Mouse (Mus musculus): Measurements from ENCODE around the gene Edc4. TPM values are rescaled to one million over a fixed set of nuclear protein-coding genes. Genes with fewer than 3 reads are reported as not detected.

The Edc4 gene
- polyA plus RNA-seq, 1 experiment = 55.8 TPM

DNA sequence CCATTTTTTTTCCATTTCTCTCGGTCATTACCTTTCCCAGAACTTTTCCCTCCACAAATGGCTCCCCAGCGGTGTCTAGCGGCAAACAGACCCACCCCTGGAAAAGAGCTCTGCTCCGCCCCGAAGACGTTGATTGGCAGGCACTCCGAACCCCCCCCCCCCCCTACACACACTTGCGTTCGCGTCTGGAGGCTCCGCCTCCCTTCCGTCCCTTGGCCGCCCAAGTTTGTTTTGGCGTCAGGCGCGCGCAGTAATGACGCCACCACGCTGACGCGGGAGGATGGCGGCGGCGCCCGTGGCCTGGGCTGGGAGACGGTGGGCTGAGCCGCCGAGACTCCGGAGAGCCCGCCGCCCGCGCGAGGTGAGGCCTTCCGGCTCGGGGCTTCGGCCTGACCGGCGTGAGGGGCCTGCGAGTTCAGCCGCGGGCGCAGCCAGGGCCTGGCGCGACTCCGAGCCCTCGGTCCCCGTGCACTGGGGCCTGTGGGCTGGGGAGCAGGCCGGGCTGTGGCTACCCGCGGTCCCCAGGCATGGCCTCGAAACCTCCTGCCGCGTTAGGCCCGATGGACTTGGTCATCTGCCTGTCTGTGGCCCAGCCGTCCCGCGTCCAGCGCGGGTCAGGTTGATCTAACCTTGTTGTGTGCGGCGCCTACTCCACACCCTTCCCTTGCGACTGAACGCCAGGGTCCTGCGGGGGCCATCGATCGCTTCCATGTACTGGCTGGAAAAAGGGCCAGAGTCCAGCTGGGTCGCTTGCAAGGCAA is 19.7 kb downstream of the Edc4 start, which contains the start of gene Pskh1:
Gene Pskh1 (plus strand): TSS at position 262 of the 761 bp plus-strand sequence.
- H3K27ac ChIP-seq (ENCODE audit: insufficient read depth, low read depth, low read length) = peak within 1 kb of the TSS; percentile 34
- WGBS = under 1% methylated on average over 68 of the region's 68 CpGs
- no peaks in the 10 kb centered on the region for H3K4me1 ChIP-seq (ENCODE audit: control insufficient read depth, insufficient read depth, insufficient read length, low read length)
- peak within 1 kb of the TSS; percentile 94 for H3K4me3 ChIP-seq (ENCODE audit: low read depth, low read length)
- no peaks in the 10 kb centered on the region for H3K27me3 ChIP-seq (ENCODE audit: control insufficient read depth, insufficient read depth, low read length)
- H3K36me3 ChIP-seq (ENCODE audit: control insufficient read depth, insufficient read depth, low read length) = peaks cover 2% of the 10 kb centered on the region; the same call in 1 of the 2 replicates
- TF ChIP-seq POLR2A (IDR thresholded peaks at IDR 0.05; ENCODE audit: low read depth, low read length) (peak; percentile 70), CTCF (IDR thresholded peaks at IDR 0.05; ENCODE audit: extremely low read depth, insufficient read length, insufficient replicate concordance, low read depth, low read length) (no peak)

DNA sequence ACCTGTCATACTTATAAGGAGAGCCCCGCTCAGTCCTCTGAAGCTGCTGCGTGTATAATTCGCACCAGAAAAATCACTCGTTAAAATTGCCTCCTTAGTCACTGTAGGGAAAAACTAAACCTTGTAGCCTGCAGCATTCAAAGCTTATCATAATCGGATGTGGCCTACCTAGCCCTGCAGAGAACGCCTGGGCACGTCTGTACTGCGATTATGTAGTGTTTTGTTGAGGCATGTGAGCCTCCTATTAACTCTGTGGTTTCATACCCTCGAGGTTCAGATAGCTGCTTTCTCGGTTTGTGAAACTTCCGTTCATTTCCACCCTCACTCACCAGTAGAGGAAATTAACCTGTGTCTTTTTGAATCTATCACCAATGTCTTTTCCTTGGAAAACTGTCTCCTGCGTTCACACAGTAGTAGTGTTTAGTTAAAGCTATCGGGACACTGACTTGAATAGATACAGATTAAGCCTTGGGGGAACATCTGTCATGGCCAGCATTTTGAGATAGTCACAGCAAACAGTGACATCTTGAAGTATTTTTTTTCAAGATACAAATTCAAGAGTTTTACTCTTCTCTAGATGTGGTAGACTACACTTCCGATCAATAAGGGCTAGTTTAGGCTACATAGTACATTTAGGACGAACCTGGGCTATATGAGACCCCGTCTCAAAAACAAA is 20.4 kb downstream of the Edc4 start:
- peaks cover 2% of the 10 kb centered on the region; the same call in 1 of the 2 replicates for H3K36me3 ChIP-seq (ENCODE audit: control insufficient read depth, insufficient read depth, low read length)
- peak overlapping the region; percentile 34; the same call in 1 of the 2 replicates for H3K27ac ChIP-seq (ENCODE audit: insufficient read depth, low read depth, low read length)
- 21% methylated on average over 16 of the region's 16 CpGs for WGBS
- H3K27me3 ChIP-seq (ENCODE audit: control insufficient read depth, insufficient read depth, low read length) = no peaks in the 10 kb centered on the region
- TF ChIP-seq CTCF (IDR thresholded peaks at IDR 0.05; ENCODE audit: extremely low read depth, insufficient read length, insufficient replicate concordance, low read depth, low read length) (no peak), POLR2A (IDR thresholded peaks at IDR 0.05; ENCODE audit: low read depth, low read length) (no peak)
- no peaks in the 10 kb centered on the region for H3K4me1 ChIP-seq (ENCODE audit: control insufficient read depth, insufficient read depth, insufficient read length, low read length)
- H3K4me3 ChIP-seq (ENCODE audit: low read depth, low read length) = peak overlapping the region; percentile 94

DNA sequence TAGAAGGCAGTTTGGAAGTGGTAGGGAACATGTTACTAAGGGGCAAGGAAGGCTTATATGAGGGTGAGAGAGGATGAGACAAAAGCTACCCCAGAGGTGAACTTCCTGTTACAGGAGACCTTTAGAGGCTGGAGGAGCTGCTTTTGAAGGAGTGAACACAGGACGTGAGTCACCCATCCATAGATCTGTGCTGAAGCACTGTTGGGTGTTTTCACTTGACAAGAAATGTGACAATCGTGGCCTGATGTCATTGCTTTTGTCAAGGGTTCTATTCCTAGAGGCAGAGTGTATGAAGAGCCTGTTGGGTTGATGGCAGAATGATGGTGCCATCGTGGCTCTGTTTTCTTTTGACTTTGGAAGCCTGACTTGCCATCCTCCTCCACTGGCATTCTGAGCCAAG is 38.7 kb downstream of the Edc4 start:
- Histone ChIP-seq H3K4me1 (ENCODE audit: control insufficient read depth, insufficient read depth, insufficient read length, low read length) (no peaks in the 10 kb centered on the region), H3K27me3 (ENCODE audit: control insufficient read depth, insufficient read depth, low read length) (no peaks in the 10 kb centered on the region), H3K4me3 (ENCODE audit: low read depth, low read length) (no peak overlapping the region), H3K36me3 (ENCODE audit: control insufficient read depth, insufficient read depth, low read length) (0 out of 2 replicates have a peak, but pooled peaks cover 3% of the 10 kb centered on the region), H3K27ac (ENCODE audit: insufficient read depth, low read depth, low read length) (no peak overlapping the region)
- TF ChIP-seq POLR2A (IDR thresholded peaks at IDR 0.05; ENCODE audit: low read depth, low read length) (no peak), CTCF (IDR thresholded peaks at IDR 0.05; ENCODE audit: extremely low read depth, insufficient read length, insufficient replicate concordance, low read depth, low read length) (no peak)
- 83% methylated on average over 3 of the region's 3 CpGs for WGBS

DNA sequence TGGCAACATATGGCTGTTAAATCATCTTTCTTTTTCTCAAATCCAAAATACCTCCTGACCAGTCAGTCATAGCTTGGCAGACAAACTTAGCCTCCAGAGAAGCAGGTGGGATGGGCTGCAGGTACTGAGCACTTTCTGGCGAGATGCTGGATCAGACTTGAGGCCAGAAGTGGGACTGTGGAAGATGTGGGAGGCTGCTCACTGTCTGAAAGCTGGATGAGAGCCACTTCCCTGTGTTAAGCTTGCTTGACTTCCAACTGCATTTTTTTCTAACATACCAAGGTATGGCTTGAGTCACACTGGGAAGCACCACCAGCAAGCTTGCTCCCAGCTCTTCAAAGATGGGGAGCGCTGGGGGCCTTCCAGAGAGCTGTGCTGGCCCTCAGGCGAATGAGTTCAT is 44.4 kb downstream of the Edc4 start:
- Histone ChIP-seq H3K27ac (ENCODE audit: insufficient read depth, low read depth, low read length) (no peak overlapping the region), H3K27me3 (ENCODE audit: control insufficient read depth, insufficient read depth, low read length) (no peaks in the 10 kb centered on the region; the same call in 1 of the 2 replicates), H3K4me1 (ENCODE audit: control insufficient read depth, insufficient read depth, insufficient read length, low read length) (no peaks in the 10 kb centered on the region), H3K4me3 (ENCODE audit: low read depth, low read length) (no peak overlapping the region), H3K36me3 (ENCODE audit: control insufficient read depth, insufficient read depth, low read length) (peaks cover 3% of the 10 kb centered on the region; the same call in 1 of the 2 replicates)
- TF ChIP-seq CTCF (IDR thresholded peaks at IDR 0.05; ENCODE audit: extremely low read depth, insufficient read length, insufficient replicate concordance, low read depth, low read length) = no peak
- no peak for TF ChIP-seq POLR2A (IDR thresholded peaks at IDR 0.05; ENCODE audit: low read depth, low read length)
- 88% methylated on average over 3 of the region's 3 CpGs for WGBS

DNA sequence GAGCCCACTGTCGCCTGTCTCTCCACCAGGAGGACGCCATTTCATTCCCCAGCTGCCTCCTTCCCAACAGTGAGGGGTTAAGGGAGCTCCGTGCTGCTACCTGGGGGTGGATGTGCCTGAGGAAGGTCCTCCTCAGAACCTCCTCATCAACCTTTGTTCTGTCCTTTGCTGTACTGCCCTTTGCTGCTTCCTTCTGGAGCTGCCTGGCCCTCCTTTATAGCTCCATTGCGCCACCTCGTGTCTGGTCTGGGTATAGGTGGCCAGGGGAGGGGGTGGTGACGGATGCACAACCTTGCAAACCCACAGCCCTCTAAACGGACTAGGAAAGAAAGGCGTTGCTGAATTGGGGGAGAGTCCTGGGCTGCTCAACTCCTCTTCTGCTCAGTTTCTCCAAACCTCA is 49.9 kb downstream of the Edc4 start:
- H3K27ac ChIP-seq (ENCODE audit: insufficient read depth, low read depth, low read length) = no peak overlapping the region
- H3K4me1 ChIP-seq (ENCODE audit: control insufficient read depth, insufficient read depth, insufficient read length, low read length) = 0 out of 2 replicates have a peak, but pooled peaks cover 3% of the 10 kb centered on the region
- peaks cover 16% of the 10 kb centered on the region for H3K36me3 ChIP-seq (ENCODE audit: control insufficient read depth, insufficient read depth, low read length)
- TF ChIP-seq CTCF (IDR thresholded peaks at IDR 0.05; ENCODE audit: extremely low read depth, insufficient read length, insufficient replicate concordance, low read depth, low read length) (peak; percentile 87; the same call in 1 of the 2 replicates), POLR2A (IDR thresholded peaks at IDR 0.05; ENCODE audit: low read depth, low read length) (no peak)
- 31% methylated on average over 8 of the region's 8 CpGs for WGBS
- H3K27me3 ChIP-seq (ENCODE audit: control insufficient read depth, insufficient read depth, low read length) = no peaks in the 10 kb centered on the region; the same call in 1 of the 2 replicates
- no peak overlapping the region for H3K4me3 ChIP-seq (ENCODE audit: low read depth, low read length)

DNA sequence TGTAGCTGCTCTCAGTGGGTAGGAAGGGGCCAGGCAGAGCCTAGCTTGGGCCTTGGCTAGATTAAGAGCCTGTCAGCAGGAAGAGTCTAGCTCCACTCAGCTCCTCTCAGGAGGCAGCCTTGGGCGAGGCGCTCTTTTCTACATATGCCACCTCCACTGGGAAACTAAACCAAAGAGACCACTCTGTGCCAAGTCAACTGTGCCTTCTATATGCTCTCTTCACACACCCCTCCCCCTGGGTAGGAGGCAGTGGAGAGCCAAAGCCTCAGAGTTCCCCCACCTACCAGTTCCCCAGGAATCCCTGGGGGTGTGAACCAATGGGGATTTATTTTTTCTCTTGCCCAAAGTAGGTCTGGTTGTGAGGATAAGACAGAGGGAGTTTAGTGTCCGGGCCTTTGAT is 50.6 kb downstream of the Edc4 start:
- no peak overlapping the region for H3K27ac ChIP-seq (ENCODE audit: insufficient read depth, low read depth, low read length)
- H3K4me3 ChIP-seq (ENCODE audit: low read depth, low read length) = no peak overlapping the region
- TF ChIP-seq POLR2A (IDR thresholded peaks at IDR 0.05; ENCODE audit: low read depth, low read length) (no peak), CTCF (IDR thresholded peaks at IDR 0.05; ENCODE audit: extremely low read depth, insufficient read length, insufficient replicate concordance, low read depth, low read length) (no peak)
- peaks cover 6% of the 10 kb centered on the region; the same call in 1 of the 2 replicates for H3K4me1 ChIP-seq (ENCODE audit: control insufficient read depth, insufficient read depth, insufficient read length, low read length)
- WGBS = 94% methylated on average over 3 of the region's 3 CpGs
- H3K27me3 ChIP-seq (ENCODE audit: control insufficient read depth, insufficient read depth, low read length) = no peaks in the 10 kb centered on the region
- H3K36me3 ChIP-seq (ENCODE audit: control insufficient read depth, insufficient read depth, low read length) = peaks cover 23% of the 10 kb centered on the region

DNA sequence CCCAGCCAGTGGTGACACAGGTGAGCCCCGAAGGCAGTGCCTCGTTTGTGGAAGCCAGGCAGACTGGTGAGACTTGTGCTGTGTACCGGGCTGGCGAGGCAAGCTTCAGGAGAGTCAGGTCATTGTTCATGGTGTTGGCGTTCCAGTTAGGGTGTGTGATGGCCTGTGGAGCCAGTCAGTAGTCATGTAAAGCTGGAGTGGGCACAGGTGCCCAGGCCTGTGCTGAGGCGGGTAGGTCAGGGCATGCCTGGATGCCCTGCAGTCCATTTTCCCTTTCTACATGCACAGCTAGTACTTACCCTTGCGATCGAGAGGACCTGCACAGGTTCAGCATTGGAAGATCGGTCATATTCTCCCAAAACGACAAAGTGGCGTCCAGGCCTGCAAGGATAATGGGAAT is 51.8 kb downstream of the Edc4 start:
- Histone ChIP-seq H3K27me3 (ENCODE audit: control insufficient read depth, insufficient read depth, low read length) (no peaks in the 10 kb centered on the region), H3K36me3 (ENCODE audit: control insufficient read depth, insufficient read depth, low read length) (peaks cover 28% of the 10 kb centered on the region), H3K4me3 (ENCODE audit: low read depth, low read length) (no peak overlapping the region), H3K4me1 (ENCODE audit: control insufficient read depth, insufficient read depth, insufficient read length, low read length) (peaks cover 11% of the 10 kb centered on the region), H3K27ac (ENCODE audit: insufficient read depth, low read depth, low read length) (no peak overlapping the region)
- TF ChIP-seq POLR2A (IDR thresholded peaks at IDR 0.05; ENCODE audit: low read depth, low read length) (no peak), CTCF (IDR thresholded peaks at IDR 0.05; ENCODE audit: extremely low read depth, insufficient read length, insufficient replicate concordance, low read depth, low read length) (no peak)
- WGBS = 90% methylated on average over 11 of the region's 11 CpGs

Data from small intestine, adult 2 months (tissue).